Mouse (Mus musculus): ENCODE results near the gene Atad5.
"Not testable (repeated sequence)": the region's sequence is repeated elsewhere in the genome, so short reads cannot be mapped to it uniquely, and the experiment has no call there.

The Atad5 gene

GRCm38 (mm10) chr11:80148974-80149373 lies 59.8 kb downstream of the Atad5 start:
- not testable (repeated sequence) for DNase-seq (ENCODE audit: low read depth, low spot score)

DNA sequence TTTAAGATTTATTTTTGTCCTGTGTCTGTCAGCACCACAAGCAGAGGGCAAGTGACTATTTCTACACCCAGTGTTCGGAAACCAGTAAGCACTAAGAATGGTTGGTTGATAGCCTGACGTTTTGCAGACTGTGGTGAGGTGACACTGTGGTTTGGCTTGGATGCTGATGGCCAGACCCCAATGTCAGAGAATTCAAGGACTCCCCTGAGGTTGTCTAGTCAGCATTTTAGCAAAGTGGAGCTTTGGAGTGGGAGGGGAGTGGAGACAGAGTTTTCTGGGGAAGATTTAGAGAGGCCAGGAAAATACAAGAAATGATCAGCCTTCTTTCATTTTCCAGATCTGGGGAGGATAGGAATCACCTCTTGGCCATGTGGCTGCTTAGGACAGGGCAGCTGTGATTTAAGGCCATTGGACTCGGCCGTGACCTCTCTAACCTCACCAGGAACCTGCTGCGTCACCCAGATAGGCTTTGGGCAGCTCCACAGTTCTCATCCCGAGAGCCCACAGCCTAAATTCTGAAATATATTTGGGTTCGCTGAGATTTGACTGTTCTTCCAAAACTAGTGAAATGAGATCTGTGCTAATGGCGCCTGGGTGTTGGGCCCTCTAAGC lies 60.3 kb downstream of the Atad5 start:
- DNase-seq (ENCODE audit: low read depth, low spot score) = no peak

- DNase-seq (ENCODE audit: low read depth, low spot score) = no peak
These were observed 61.4 kb downstream of the Atad5 start for GRCm38 (mm10) chr11:80150566-80150965.

DNA sequence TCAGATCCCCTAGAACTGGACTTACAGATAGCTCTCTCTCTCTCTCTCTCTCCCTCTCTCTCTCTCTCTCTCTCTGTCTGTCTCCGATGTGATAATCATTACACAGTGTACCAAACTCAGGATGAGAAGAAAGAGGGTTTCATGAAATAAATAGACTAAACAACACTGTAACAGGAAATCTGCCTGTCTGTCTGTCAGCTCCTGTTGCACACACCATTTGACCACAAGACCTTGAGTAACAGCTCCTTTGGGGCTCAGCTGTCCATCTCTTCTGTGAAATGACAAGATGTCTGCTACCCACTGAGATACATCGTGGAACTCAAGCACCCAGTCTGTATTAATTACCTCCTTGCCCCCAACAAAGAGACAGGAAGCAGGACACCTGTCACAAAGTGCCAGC lies 62.3 kb downstream of the Atad5 start:
- no peak for DNase-seq (ENCODE audit: low read depth, low spot score)

GRCm38 (mm10) chr11:80152376-80152775 lies 63.2 kb downstream of the Atad5 start:
- DNase-seq (ENCODE audit: low read depth, low spot score) = no peak

GRCm38 (mm10) chr11:80153857-80154495 lies 64.8 kb downstream of the Atad5 start, which contains the start of gene Adap2:
Gene Adap2 (plus strand): TSS chr11:80154105.
- DNase-seq (ENCODE audit: low read depth, low spot score) = peak; percentile 92

GRCm38 (mm10) chr11:80154501-80154900 lies 65.3 kb downstream of the Atad5 start:
- DNase-seq (ENCODE audit: low read depth, low spot score) = no peak

- DNase-seq (ENCODE audit: low read depth, low spot score) = no peak
These were observed 66.3 kb downstream of the Atad5 start for GRCm38 (mm10) chr11:80155541-80155940.

GRCm38 (mm10) chr11:80155961-80156360 lies 66.8 kb downstream of the Atad5 start:
- DNase-seq (ENCODE audit: low read depth, low spot score) = no peak

DNA sequence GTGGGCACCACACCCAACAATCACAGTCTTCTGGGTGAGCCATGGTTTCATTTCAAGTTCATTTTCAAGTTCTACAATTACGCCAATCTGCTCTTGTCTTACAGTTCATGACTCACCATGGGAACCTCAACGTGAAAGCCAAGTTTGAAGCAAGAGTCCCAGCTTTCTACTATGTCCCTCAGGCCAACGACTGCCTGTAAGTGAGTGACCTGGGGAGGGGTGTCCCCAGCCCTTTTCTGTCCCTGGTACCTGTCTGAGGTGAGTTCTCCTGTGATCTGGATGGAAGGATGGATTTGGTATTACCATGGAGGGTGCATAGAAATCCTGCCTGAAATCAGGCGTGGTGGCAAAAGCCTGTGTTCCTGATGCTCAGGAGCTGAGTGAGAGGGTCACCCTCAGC lies 67.6 kb downstream of the Atad5 start:
- no peak for DNase-seq (ENCODE audit: low read depth, low spot score)

DNA sequence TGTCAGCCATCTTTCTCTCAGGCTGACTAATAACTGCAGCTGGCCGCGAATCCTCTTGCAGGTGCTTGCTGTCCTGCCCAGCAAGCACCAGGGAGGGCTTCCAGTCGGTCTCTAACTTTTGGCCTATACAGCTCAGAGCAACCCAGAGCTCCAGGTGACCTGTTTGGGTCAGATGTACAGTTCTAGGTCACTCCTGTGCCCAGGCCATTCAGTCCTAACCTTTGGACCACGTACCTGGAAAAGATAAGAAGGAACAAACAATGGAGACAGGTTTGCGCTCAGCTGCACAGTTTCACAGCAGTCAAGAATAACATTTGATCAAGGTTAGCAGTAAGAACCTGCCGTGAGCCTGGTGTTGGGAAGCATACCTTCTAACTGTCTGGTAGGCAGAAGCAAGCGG lies 69.8 kb downstream of the Atad5 start:
- DNase-seq (ENCODE audit: low read depth, low spot score) = no peak

- DNase-seq (ENCODE audit: low read depth, low spot score) = peak; percentile 77
These were observed 71.8 kb downstream of the Atad5 start for GRCm38 (mm10) chr11:80161041-80161440.

GRCm38 (mm10) chr11:80163362-80164116 lies 74.3 kb downstream of the Atad5 start:
- DNase-seq (ENCODE audit: low read depth, low spot score) = no peak

- no peak for DNase-seq (ENCODE audit: low read depth, low spot score)
These were observed 75.0 kb downstream of the Atad5 start for GRCm38 (mm10) chr11:80164224-80164623.

GRCm38 (mm10) chr11:80168121-80168520 lies 78.9 kb downstream of the Atad5 start:
- DNase-seq (ENCODE audit: low read depth, low spot score) = peak; percentile 53

GRCm38 (mm10) chr11:80168611-80169249 lies 79.5 kb downstream of the Atad5 start:
- peak; percentile 60 for DNase-seq (ENCODE audit: low read depth, low spot score)

DNA sequence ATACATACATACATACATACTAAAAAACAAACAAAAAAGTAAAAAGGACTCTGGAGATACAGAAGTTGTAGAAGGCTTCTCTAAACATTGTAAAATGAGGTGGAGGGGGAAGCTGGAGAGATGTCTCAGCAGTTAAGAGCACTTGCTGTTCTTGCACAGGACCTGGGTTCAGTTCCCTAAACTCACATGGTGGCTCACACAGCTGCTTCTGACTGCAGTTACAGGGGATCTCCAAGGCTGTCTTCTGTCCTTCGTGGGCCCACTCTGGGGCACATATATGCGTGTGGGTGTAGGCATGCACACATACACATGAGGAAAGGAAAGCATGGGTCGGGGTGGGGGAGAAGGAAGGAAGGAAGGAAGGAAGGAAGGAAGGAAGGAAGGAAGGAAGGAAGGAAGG lies 80.4 kb downstream of the Atad5 start:
- no peak for DNase-seq (ENCODE audit: low read depth, low spot score)

GRCm38 (mm10) chr11:80170351-80170750 lies 81.2 kb downstream of the Atad5 start:
- DNase-seq (ENCODE audit: low read depth, low spot score) = no peak

- DNase-seq (ENCODE audit: low read depth, low spot score) = no peak
These were observed 82.7 kb downstream of the Atad5 start for GRCm38 (mm10) chr11:80171884-80172283.

GRCm38 (mm10) chr11:80173963-80174670 lies 84.9 kb downstream of the Atad5 start:
- peak; percentile 35 for DNase-seq (ENCODE audit: low read depth, low spot score)

Measured in R1 (cell line).